Mouse (Mus musculus): Measurements from ENCODE around the gene Mfng. TPM values are rescaled to one million over a fixed set of nuclear protein-coding genes. Genes with fewer than 3 reads are reported as not detected.
A peak's percentile ranks its signal among the peaks of the same experiment; 100 is the strongest.

Gene Mfng
- polyA plus RNA-seq, 1 experiment from 2014 or later, result not detected

DNA sequence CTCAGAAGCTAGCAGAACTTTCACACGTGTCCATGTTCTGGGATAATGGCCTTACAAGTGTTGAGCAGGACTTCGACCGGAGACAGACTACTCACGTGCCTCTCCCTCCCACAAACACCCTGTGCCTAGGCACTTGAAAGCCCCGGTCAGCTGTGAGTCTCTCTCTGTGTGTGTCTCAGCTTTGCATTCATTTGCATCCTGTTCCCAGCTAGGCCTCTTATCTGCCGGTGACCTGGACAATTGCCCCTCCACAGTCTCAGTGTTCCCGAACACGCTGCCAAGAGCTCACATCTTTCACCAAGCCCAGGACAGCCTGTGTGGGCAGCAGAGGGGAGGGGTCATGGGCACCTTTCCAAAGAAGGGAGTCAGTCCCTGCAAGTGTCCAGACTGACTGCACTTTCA lies 30.2 kb upstream of the Mfng start:
- in situ Hi-C loops (cut with MboI; ENCODE audit: low pct_unique_long_range_greater_than_20kb), result no loop called here
- ChIA-PET POLR2A (no interaction called here), CTCF (no interaction called here)
- ATAC-seq (no peak), DNase-seq (ENCODE audit: low read depth, low spot score) (no peak)
- no peak for TF ChIP-seq CTCF (IDR thresholded peaks at IDR 0.05)
- peaks cover 3% of the 10 kb centered on the region for H3K27me3 ChIP-seq

DNA sequence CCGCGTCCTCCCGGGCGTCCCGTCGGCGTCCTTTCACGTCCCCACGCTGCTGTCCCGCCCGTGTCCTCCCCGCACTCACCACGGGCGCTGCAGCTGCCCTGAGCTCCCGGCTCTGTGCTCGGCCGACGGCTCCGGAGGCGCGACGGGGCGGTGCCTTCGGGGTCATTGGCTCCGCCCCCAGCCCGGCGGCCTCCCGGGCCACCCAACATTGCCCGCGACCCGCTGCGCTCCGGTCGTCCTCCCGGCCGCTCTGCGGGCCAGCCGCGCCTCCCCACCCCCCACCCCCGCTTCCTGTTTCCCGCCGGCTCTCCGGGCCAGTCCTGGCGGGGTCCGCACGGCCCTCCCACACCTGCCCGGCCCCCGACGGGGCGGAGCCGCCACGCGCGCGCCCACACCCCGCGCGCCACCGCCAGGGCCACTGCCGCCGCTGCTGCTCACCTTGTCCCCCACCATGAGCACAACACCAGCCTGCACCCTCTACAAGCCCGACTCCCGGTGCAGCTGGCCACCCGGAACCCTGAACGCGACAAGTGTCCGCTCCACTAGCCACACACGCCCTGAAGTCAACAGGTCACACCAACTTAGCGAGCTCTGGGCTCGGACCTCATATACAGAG lies 29.6 kb upstream of the Mfng start, which contains the start of gene Card10:
Card10 (minus strand) TSS at position 267 of the 616 bp plus-strand sequence.
- peak; percentile 34 for ATAC-seq
- DNase-seq (ENCODE audit: low read depth, low spot score), result no peak
- ChIA-PET CTCF (no interaction called here), POLR2A (interaction anchor here (1.1 to 1.5 kb wide), 2 partner anchors 32 to 42 kb away, joined by 3 read pairs; no protein-coding TSS in a partner anchor)
- H3K27me3 ChIP-seq, result peaks cover 3% of the 10 kb centered on the region
- TF ChIP-seq CTCF (IDR thresholded peaks at IDR 0.05), result no peak
- in situ Hi-C loops (cut with MboI; ENCODE audit: low pct_unique_long_range_greater_than_20kb), result no loop called here

DNA sequence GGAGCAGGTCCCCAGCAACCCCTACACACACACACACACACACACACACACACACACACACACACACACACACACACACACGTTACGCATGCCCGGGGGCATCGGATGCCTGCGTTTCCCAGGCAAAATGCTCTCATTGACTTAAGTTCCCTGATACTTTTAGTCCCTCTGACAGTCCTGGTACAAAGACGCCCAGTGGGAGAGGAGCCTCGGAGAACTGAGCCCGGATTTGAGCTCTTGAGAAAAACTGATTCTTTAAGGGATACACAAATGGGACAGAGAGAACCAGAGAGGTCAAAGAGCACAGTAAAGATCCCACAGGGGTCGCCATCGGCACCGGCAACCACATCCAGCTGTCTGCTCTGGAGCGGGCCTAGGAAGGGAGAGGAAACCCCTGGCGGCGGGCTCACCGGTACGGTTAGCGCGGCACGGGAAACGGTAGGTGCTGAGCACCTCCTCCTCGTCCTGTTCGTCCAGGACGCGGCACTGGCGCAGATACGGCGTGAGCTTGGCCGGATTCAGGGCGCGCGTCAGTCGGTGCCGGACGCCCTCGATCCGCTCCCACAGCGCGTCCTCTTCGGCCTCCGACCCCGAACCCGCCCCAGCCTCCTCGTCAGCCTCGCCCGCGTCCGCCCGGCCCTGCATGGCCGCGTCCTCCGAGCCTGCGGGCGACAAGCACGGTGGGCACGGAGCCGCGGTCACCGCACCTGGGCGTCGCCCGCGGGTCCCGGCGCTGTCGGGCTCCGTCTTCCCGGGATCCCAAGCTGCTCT lies 28.9 kb upstream of the Mfng start:
- in situ Hi-C loops (cut with MboI; ENCODE audit: low pct_unique_long_range_greater_than_20kb), result no loop called here
- ChIA-PET POLR2A (interaction anchor here (1.1 to 1.5 kb wide), 2 partner anchors 33 to 43 kb away, joined by 3 read pairs; no protein-coding TSS in a partner anchor), CTCF (no interaction called here)
- DNase-seq (ENCODE audit: low read depth, low spot score) (no peak), ATAC-seq (no peak)
- no peak for TF ChIP-seq CTCF (IDR thresholded peaks at IDR 0.05)
- H3K27me3 ChIP-seq, result peaks cover 3% of the 10 kb centered on the region

DNA sequence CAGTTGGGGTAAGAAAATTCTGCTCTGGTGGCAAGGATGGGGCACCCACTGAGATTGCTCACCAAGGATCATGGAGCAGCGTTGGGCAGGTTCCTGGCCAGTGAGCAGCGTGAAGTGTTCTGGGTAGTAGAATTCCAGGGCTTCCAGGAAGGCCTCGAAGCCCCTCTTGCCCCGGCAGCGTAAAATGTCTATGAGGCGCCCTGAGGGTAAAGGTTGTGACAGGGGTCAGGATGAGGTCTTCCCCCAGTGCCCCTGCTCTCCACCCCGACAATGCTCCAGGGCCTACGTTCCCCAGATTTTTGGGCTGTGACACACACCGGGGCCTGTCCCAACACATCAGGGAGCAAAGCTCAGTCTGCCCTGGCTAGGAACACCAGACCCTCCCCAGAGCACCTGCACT lies 28.3 kb upstream of the Mfng start:
- in situ Hi-C loops (cut with MboI; ENCODE audit: low pct_unique_long_range_greater_than_20kb), result no loop called here
- ChIA-PET CTCF (no interaction called here), POLR2A (interaction anchor here (1.5 kb wide), 1 partner anchor 43 kb away, joined by 3 read pairs; no protein-coding TSS in a partner anchor)
- peaks cover 3% of the 10 kb centered on the region for H3K27me3 ChIP-seq
- ATAC-seq (no peak), DNase-seq (ENCODE audit: low read depth, low spot score) (no peak)
- TF ChIP-seq CTCF (IDR thresholded peaks at IDR 0.05), result no peak

DNA sequence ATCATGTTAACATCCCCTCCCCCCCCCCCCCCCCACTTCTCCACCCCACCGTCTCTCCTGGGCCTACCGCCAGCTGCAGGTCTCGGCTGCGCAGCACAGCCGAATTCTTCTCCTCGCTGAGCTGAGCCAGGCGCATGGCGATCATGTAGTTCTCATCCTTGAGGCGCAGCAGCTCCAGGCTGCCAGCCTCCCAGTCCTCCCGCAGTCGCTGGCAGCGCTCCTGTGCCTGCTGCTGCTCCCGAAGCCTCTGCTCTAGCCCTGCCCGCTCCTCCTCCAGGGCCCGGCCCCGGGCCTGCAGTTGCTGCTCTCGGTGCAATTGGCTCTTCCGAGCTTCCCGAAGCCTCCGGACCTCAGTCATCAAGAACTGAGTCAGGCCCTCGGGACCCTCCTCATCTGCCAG lies 25.8 kb upstream of the Mfng start:
- no peak for TF ChIP-seq CTCF (IDR thresholded peaks at IDR 0.05)
- peaks cover 3% of the 10 kb centered on the region for H3K27me3 ChIP-seq
- no peak for DNase-seq (ENCODE audit: low read depth, low spot score)
- CTCF ChIA-PET, result no interaction called here
- ATAC-seq, result no peak
- POLR2A ChIA-PET, result interaction anchor here (0.5 kb wide), 1 partner anchor 177 kb away, joined by 3 read pairs; no protein-coding TSS in a partner anchor
- in situ Hi-C loops (cut with MboI; ENCODE audit: low pct_unique_long_range_greater_than_20kb), result no loop called here

DNA sequence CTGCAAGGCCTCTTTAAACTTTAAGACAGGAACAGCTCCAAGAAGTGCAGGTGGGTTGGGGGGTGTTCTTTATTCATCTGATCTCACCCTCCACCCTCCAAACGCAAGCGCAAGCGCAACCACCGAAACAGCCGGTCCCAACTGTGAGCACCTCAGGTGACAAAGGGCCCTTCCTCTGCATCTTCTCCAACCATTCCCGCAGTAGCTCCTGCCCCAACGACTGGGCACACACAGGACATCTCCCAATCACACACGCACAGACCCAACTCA lies 23.7 kb upstream of the Mfng start:
- H3K27me3 ChIP-seq, result peaks cover 3% of the 10 kb centered on the region
- no peak for ATAC-seq
- CTCF ChIA-PET, result interaction anchor here (1.1 to 1.2 kb wide), 2 partner anchors 9 to 11 kb away, joined by 3 read pairs; no protein-coding TSS in a partner anchor
- POLR2A ChIA-PET, result interaction anchor here (1.8 kb wide), 1 partner anchor 9 kb away, joined by 4 read pairs; no protein-coding TSS in a partner anchor
- in situ Hi-C loops (cut with MboI; ENCODE audit: low pct_unique_long_range_greater_than_20kb), result no loop called here
- DNase-seq (ENCODE audit: low read depth, low spot score), result no peak
- TF ChIP-seq CTCF (IDR thresholded peaks at IDR 0.05), result no peak

DNA sequence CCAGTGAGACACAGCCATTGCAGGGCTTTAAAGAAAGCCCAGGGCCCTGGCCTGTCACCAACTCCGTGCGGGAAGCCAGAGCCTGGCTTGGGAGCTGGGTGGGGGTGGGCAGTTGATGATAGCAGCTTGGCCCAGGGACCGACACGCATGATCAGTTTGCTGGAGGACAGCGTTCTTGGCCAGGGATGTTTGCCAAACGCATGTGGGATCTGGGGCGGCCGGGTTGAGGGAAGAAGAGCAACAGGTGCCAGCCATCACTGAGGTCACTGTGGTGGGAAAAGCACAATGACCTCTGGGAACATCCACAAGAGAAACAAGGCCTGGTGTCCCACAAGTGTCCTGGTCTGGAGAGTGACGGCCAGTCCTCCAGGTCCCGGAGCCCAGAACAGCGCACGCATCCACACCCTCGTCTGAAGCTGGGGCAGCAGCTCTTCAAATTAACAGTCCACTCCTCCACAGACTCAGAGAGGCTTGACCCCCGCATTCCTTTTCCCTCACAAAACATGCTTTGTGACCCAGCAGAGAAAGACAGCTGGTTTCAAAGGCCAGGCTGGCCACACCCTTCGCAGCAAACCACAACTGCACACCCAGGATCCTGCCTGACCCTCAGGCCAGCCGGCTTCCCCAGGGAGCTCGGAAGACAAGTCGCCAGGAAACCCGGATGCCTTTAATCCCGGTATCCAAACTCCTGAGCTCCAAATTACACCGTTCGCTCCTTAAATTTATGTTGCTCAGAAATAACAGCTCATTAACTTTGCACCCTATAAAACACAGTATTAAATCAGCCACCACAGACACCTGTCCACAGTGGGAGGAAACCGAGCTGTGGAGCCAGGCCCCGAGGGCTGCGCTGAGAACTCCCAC lies 23.2 kb upstream of the Mfng start:
- CTCF ChIA-PET, result interaction anchor here (0.9 to 1.2 kb wide), 3 partner anchors 10 to 18 kb away, joined by 3 read pairs; no protein-coding TSS in a partner anchor
- in situ Hi-C loops (cut with MboI; ENCODE audit: low pct_unique_long_range_greater_than_20kb), result no loop called here
- peaks cover 3% of the 10 kb centered on the region for H3K27me3 ChIP-seq
- POLR2A ChIA-PET, result interaction anchor here (0.7 to 1.8 kb wide), 2 partner anchors 10 to 51 kb away, joined by 4 read pairs; no protein-coding TSS in a partner anchor
- TF ChIP-seq CTCF (IDR thresholded peaks at IDR 0.05), result no peak
- DNase-seq (ENCODE audit: low read depth, low spot score) (no peak), ATAC-seq (peak; percentile 46)

DNA sequence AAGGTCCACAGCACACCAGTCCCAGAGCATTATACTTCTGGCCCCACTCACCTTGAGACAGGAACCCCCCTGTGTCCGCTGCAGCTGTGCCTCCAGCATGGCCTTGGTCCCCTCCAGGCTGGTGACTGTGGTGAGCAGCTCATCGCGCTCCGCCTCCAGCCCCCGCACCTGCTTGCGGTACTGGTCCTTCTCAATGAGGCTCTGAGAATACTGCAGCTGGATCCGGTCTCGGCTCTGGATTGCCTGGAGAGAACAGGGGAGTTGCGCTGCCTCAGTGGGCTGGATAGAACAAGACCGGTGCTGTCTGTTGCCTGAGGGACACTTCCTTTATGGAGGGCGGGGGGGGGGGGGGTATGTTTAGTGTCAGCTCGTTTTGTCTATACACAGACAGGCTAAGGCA lies 17.7 kb upstream of the Mfng start:
- POLR2A ChIA-PET, result no interaction called here
- no peak for TF ChIP-seq CTCF (IDR thresholded peaks at IDR 0.05)
- in situ Hi-C loops (cut with MboI; ENCODE audit: low pct_unique_long_range_greater_than_20kb), result no loop called here
- H3K27me3 ChIP-seq, result no peaks in the 10 kb centered on the region
- DNase-seq (ENCODE audit: low read depth, low spot score), result no peak
- CTCF ChIA-PET, result no interaction called here
- no peak for ATAC-seq

DNA sequence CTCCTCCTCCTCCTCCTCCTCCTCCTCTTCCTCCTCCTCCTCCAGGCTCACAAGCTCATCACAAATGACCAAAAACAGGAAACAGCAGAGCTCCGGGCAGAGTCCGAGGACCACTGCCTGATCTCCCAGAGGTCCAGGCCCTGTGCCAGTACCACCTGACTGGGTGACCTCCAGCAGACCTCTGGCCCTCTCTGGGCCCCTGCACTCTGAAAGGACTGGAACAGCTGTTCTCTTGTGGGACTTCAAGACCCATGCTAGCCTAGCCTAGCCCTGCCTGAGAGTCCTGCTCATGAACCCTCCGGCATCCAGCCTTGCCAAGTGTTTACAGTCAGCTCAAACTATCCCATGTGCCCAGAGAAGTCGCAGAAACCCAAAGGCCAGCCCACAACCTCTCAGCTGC lies 17.2 kb upstream of the Mfng start:
- ChIA-PET POLR2A (interaction anchor here (0.7 kb wide), 1 partner anchor 42 kb away, joined by 3 read pairs; no protein-coding TSS in a partner anchor), CTCF (interaction anchor here (1.0 kb wide), 1 partner anchor 209 kb away, joined by 3 read pairs; no protein-coding TSS in a partner anchor)
- no peak for DNase-seq (ENCODE audit: low read depth, low spot score)
- no peak for ATAC-seq
- TF ChIP-seq CTCF (IDR thresholded peaks at IDR 0.05), result no peak
- no peaks in the 10 kb centered on the region for H3K27me3 ChIP-seq
- in situ Hi-C loops (cut with MboI; ENCODE audit: low pct_unique_long_range_greater_than_20kb), result no loop called here

DNA sequence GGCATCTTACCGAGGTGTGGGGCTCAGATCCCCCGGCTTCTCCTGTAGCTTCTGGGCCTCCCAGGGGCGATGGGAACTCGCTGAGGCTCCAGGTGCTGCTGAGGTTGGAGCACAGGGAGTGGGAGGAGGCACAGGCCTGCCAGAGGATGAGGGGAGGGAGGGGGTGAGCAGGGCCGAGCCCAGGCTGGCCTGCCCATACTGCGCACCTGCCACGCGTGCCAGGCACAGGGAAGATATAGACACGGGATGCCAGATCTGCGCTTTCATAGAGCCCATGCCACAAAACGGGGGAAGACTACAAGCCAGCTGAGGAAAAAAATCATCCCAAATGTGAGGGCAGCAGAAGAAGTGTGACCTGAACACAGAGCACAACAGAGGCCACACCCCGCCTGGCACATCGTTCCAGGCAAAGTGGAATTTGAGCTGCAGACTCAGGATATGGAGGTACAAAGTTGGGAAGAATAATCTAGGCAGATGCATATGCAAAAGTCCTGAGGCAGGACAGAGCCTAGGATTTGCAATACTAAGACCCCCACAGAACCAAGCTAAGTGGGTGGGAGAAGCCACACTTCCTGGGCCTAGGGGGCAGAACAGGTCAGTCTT lies 16.5 kb upstream of the Mfng start:
- ATAC-seq (no peak), DNase-seq (ENCODE audit: low read depth, low spot score) (no peak)
- TF ChIP-seq CTCF (IDR thresholded peaks at IDR 0.05), result no peak
- no peaks in the 10 kb centered on the region for H3K27me3 ChIP-seq
- in situ Hi-C loops (cut with MboI; ENCODE audit: low pct_unique_long_range_greater_than_20kb), result no loop called here
- ChIA-PET CTCF (interaction anchor here (1.0 kb wide), 1 partner anchor 208 kb away, joined by 3 read pairs; no protein-coding TSS in a partner anchor), POLR2A (interaction anchor here (0.7 kb wide), 1 partner anchor 42 kb away, joined by 3 read pairs; no protein-coding TSS in a partner anchor)
